Mouse (Mus musculus) CD4-positive, CD25-positive, alpha-beta regulatory T cell, adult 2 months (primary cell): ENCODE results near the gene H2-Q10.
A peak's percentile ranks its signal among the peaks of the same experiment; 100 is the strongest.
"Not testable (repeated sequence)": the region's sequence is repeated elsewhere in the genome, so short reads cannot be mapped to it uniquely, and the experiment has no call there.

Experiments
- DNase-seq: peaks from one replicate; pipeline ENCODE4 v3.0.0-alpha.2; 2012; ENCODE audit warnings: low read depth, low spot score

The H2-Q10 gene

GRCm38 (mm10) chr17:35458247-35458646, 11.6 kb upstream of the H2-Q10 start:
- not testable (repeated sequence) for DNase-seq

- DNase-seq: not testable (repeated sequence)
These were observed 9.2 kb upstream of the H2-Q10 start for GRCm38 (mm10) chr17:35460513-35461341.

- peak; percentile 79 for DNase-seq
These were observed 4.2 kb upstream of the H2-Q10 start for GRCm38 (mm10) chr17:35465651-35466050.

- DNase-seq: not testable (repeated sequence)
These were observed 953 bp upstream of the H2-Q10 start for GRCm38 (mm10) chr17:35468936-35469335.

- peak; percentile 85 for DNase-seq
These were observed 14.2 kb downstream of the H2-Q10 start for GRCm38 (mm10) chr17:35484066-35484465.

- DNase-seq: no peak
These were observed 15.8 kb downstream of the H2-Q10 start for GRCm38 (mm10) chr17:35485702-35486101.

GRCm38 (mm10) chr17:35486726-35487125, 16.8 kb downstream of the H2-Q10 start:
- no peak for DNase-seq

GRCm38 (mm10) chr17:35488041-35488440, 18.2 kb downstream of the H2-Q10 start:
- DNase-seq: no peak

- DNase-seq: no peak
These were observed 20.4 kb downstream of the H2-Q10 start for GRCm38 (mm10) chr17:35490320-35490719.

- no peak for DNase-seq
These were observed 27.2 kb downstream of the H2-Q10 start for GRCm38 (mm10) chr17:35497124-35497523.

- DNase-seq: no peak
These were observed 32.3 kb downstream of the H2-Q10 start for GRCm38 (mm10) chr17:35502226-35502625.

GRCm38 (mm10) chr17:35502762-35503161, 32.9 kb downstream of the H2-Q10 start:
- DNase-seq: no peak

- no peak for DNase-seq
These were observed 34.0 kb downstream of the H2-Q10 start for GRCm38 (mm10) chr17:35503849-35504248.

GRCm38 (mm10) chr17:35504628-35505481, 35.0 kb downstream of the H2-Q10 start:
- DNase-seq: no peak

- DNase-seq: no peak
These were observed 35.9 kb downstream of the H2-Q10 start, which contains the start of gene Pou5f1 for GRCm38 (mm10) chr17:35505776-35506175. Gene Pou5f1 (plus strand): TSS chr17:35506018.

- DNase-seq: no peak
These were observed 37.0 kb downstream of the H2-Q10 start for GRCm38 (mm10) chr17:35506881-35507280.

GRCm38 (mm10) chr17:35507556-35508260, 37.8 kb downstream of the H2-Q10 start:
- no peak for DNase-seq

GRCm38 (mm10) chr17:35508279-35508678, 38.4 kb downstream of the H2-Q10 start:
- DNase-seq: not testable (repeated sequence)

GRCm38 (mm10) chr17:35509284-35509683, 39.4 kb downstream of the H2-Q10 start:
- DNase-seq: peak; percentile 76

- DNase-seq: peak; percentile 48
These were observed 43.2 kb downstream of the H2-Q10 start for GRCm38 (mm10) chr17:35512916-35513626.

- DNase-seq: peak; percentile 82
These were observed 44.0 kb downstream of the H2-Q10 start for GRCm38 (mm10) chr17:35513886-35514285.
